Mouse (Mus musculus) MEL (cell line): ENCODE data around the gene Palmd. TPM values are rescaled to one million over a fixed set of nuclear protein-coding genes. Genes with fewer than 3 reads are reported as not detected.
A peak's percentile ranks its signal among the peaks of the same experiment; 100 is the strongest.

Source experiments
- DNase-seq: peaks from one replicate; pipeline ENCODE4 v3.0.0; 2011; ENCODE audit warnings: low read depth, low spot score
- H3K27ac ChIP-seq: 2 replicates; pipeline ENCODE4 v1.5.1; 2012; ENCODE audit warnings: low read depth, mild to moderate bottlenecking, control low read depth, low read length, moderate library complexity; ENCODE audit not compliant: control insufficient read depth
- H3K27me3 ChIP-seq, 2 experiments: fragments of 150-350 bp in 1 of 2; sonication (generic) in 1 of 2; 2 replicates each; pipeline ENCODE4 v1.6.1; 2012; ENCODE audit warnings: low read length in 2 of 2, mild to moderate bottlenecking in 2 of 2, improper control_type of control experiment in 1 of 2, moderate library complexity in 1 of 2; ENCODE audit not compliant: insufficient read depth in 2 of 2, control insufficient read depth in 1 of 2
- H3K36me3 ChIP-seq, 2 experiments: 2 replicates each; pipeline ENCODE4 v1.6.1; 2012 to 2014; ENCODE audit warnings: low read length in 2 of 2, improper control_type of control experiment in 1 of 2, inconsistent platforms in 1 of 2, mild to moderate bottlenecking in 1 of 2; ENCODE audit not compliant: insufficient read depth in 2 of 2, control insufficient read depth in 1 of 2
- H3K4me1 ChIP-seq, 2 experiments: fragments of 150-350 bp in 1 of 2; sonication (generic) in 1 of 2; 2 replicates each; pipeline ENCODE4 v1.6.1; 2012; ENCODE audit warnings: low read length in 2 of 2, improper control_type of control experiment in 1 of 2, mild to moderate bottlenecking in 1 of 2; ENCODE audit not compliant: insufficient read depth in 2 of 2, control insufficient read depth in 1 of 2
- H3K4me3 ChIP-seq, 2 experiments: fragments of 150-350 bp in 1 of 2; sonication (generic) in 1 of 2; 2 replicates each; pipeline ENCODE4 v1.5.1; 2012; ENCODE audit warnings: low read depth in 2 of 2, low read length in 2 of 2, mild to moderate bottlenecking in 2 of 2, moderate library complexity in 2 of 2, control low read depth in 1 of 2, improper control_type of control experiment in 1 of 2; ENCODE audit not compliant: control insufficient read depth in 1 of 2, insufficient read depth in 1 of 2
- H3K79me2 ChIP-seq: 2 replicates; pipeline ENCODE4 v1.6.1; 2012; ENCODE audit warnings: mild to moderate bottlenecking, low read length, moderate library complexity; ENCODE audit not compliant: control insufficient read depth, poor library complexity, insufficient read depth
- H3K9ac ChIP-seq: 2 replicates; pipeline ENCODE4 v1.6.1; 2012; ENCODE audit warnings: low read depth, mild to moderate bottlenecking, control low read depth, low read length, moderate library complexity; ENCODE audit not compliant: control insufficient read depth, poor library complexity, severe bottlenecking
- H3K9me3 ChIP-seq: fragments of 150-350 bp; sonication (generic); replicated peaks from 2 replicates; pipeline ENCODE4 v1.6.1; 2012; ENCODE audit warnings: mild to moderate bottlenecking, low read length, improper control_type of control experiment, moderate library complexity; ENCODE audit not compliant: insufficient read depth
- BHLHE40 ChIP-seq: IDR thresholded peaks from 2 replicates; pipeline ENCODE4 v1.6.1; 2012; ENCODE audit warnings: low read depth, mild to moderate bottlenecking, inconsistent platforms, low read length, improper control_type of control experiment, borderline replicate concordance
- CHD2 ChIP-seq: IDR thresholded peaks from 2 replicates; pipeline ENCODE4 v1.6.1; 2011; ENCODE audit warnings: low read length, improper control_type of control experiment
- ELF1 ChIP-seq: IDR thresholded peaks from 2 replicates; pipeline ENCODE4 v1.6.1; 2014; ENCODE audit warnings: low read depth, mild to moderate bottlenecking, inconsistent platforms, low read length, improper control_type of control experiment, moderate library complexity
- GABPA ChIP-seq: IDR thresholded peaks from 2 replicates; pipeline ENCODE4 v1.6.1; 2012; ENCODE audit warnings: low read depth, mild to moderate bottlenecking, inconsistent platforms, low read length, improper control_type of control experiment, moderate library complexity
- GATA1 ChIP-seq: IDR thresholded peaks from 2 replicates; pipeline ENCODE4 v1.6.1; 2011; ENCODE audit warnings: low read depth, low read length, improper control_type of control experiment
- JUND ChIP-seq: IDR thresholded peaks from 2 replicates; pipeline ENCODE4 v1.6.1; 2011; ENCODE audit warnings: low read depth, mild to moderate bottlenecking, improper control_type of control experiment, low read length
- KAT2A ChIP-seq: conservative IDR thresholded peaks from 2 replicates; pipeline ENCODE4 v1.6.1; 2012; ENCODE audit warnings: low read depth, low read length, improper control_type of control experiment, inconsistent platforms
- MEF2A ChIP-seq: IDR thresholded peaks from 2 replicates; pipeline ENCODE4 v1.6.1; 2014; ENCODE audit warnings: low read depth, mild to moderate bottlenecking, inconsistent platforms, low read length, improper control_type of control experiment; ENCODE audit not compliant: poor library complexity, insufficient replicate concordance, severe bottlenecking; ENCODE audit errors: extremely low read depth
- MXI1 ChIP-seq: IDR thresholded peaks from 2 replicates; pipeline ENCODE4 v1.6.1; 2011; ENCODE audit warnings: mild to moderate bottlenecking, low read depth, low read length, improper control_type of control experiment
- MYB ChIP-seq: IDR thresholded peaks from 2 replicates; pipeline ENCODE4 v1.6.1; 2011; ENCODE audit warnings: mild to moderate bottlenecking, low read depth, low read length, improper control_type of control experiment
- NRF1 ChIP-seq: IDR thresholded peaks from 2 replicates; pipeline ENCODE4 v1.6.1; 2014; ENCODE audit warnings: low read depth, mild to moderate bottlenecking, inconsistent platforms, low read length, improper control_type of control experiment, moderate library complexity; ENCODE audit not compliant: poor library complexity, insufficient read depth, severe bottlenecking
- TBP ChIP-seq: IDR thresholded peaks from 2 replicates; pipeline ENCODE4 v1.8.0; 2011; ENCODE audit warnings: low read depth, low read length, improper control_type of control experiment
- UBTF ChIP-seq: IDR thresholded peaks from 2 replicates; pipeline ENCODE4 v1.6.1; 2012; ENCODE audit warnings: low read depth, mild to moderate bottlenecking, inconsistent platforms, low read length, improper control_type of control experiment, moderate library complexity, borderline replicate concordance; ENCODE audit not compliant: insufficient read depth
- USF1 ChIP-seq: IDR thresholded peaks from 2 replicates; pipeline ENCODE4 v1.6.1; 2014; ENCODE audit warnings: low read depth, mild to moderate bottlenecking, inconsistent platforms, low read length, improper control_type of control experiment, moderate library complexity
- ZKSCAN1 ChIP-seq: IDR thresholded peaks from 2 replicates; pipeline ENCODE4 v1.6.1; 2012; ENCODE audit warnings: low read depth, mild to moderate bottlenecking, inconsistent platforms, low read length, improper control_type of control experiment, moderate library complexity
- ZMIZ1 ChIP-seq: IDR thresholded peaks from 2 replicates; pipeline ENCODE4 v1.6.1; 2012; ENCODE audit warnings: low read depth, mild to moderate bottlenecking, inconsistent platforms, low read length, improper control_type of control experiment, moderate library complexity
- polyA plus RNA-seq, 2 experiments: library from polyadenylated mRNA; stranded (reverse) in 1 of 2; unstranded in 1 of 2; fragments of >175 nt in 1 of 2; fragments of >200 nt in 1 of 2; gene quantifications; 2 replicates each; pipeline versions ENCODE4 v1.2.1 to v1.2.4; 2012; ENCODE audit warnings: low replicate concordance in 2 of 2, low read depth in 1 of 2; ENCODE audit not compliant: insufficient read length in 2 of 2, insufficient read depth in 1 of 2, missing spikeins in 1 of 2
- total RNA-seq: library from RNA; depleted of rRNA; stranded (reverse); fragments of 300-350 nt; gene quantifications from 2 replicates; pipeline ENCODE4 v1.2.3, GENCODE M21; 2012

The Palmd gene
- total and polyA plus RNA-seq, 3 experiments: 0.08 TPM; not detected in 2

GRCm38 (mm10) chr3:116914931-116915330 is 53.9 kb downstream of the Palmd start:
- Histone ChIP-seq H3K79me2 (no peaks in the 10 kb centered on the region), H3K27me3 (no peaks in the 10 kb centered on the region; a peak in 1 of 4 replicates), H3K27ac (no peak overlapping the region), H3K36me3 (no peaks in the 10 kb centered on the region), H3K4me3 (no peak overlapping the region), H3K4me1 (no peaks in the 10 kb centered on the region), H3K9me3 (no peaks in the 10 kb centered on the region), H3K9ac (no peak overlapping the region)
- no peak for DNase-seq
- no peak for TF ChIP-seq BHLHE40
- TF ChIP-seq ZKSCAN1: no peak
- TF ChIP-seq JUND: no peak
- no peak for TF ChIP-seq UBTF

GRCm38 (mm10) chr3:116914374-116914773 is 54.4 kb downstream of the Palmd start:
- DNase-seq: no peak
- Histone ChIP-seq H3K9me3 (no peaks in the 10 kb centered on the region), H3K27me3 (no peaks in the 10 kb centered on the region; a peak in 1 of 4 replicates), H3K27ac (no peak overlapping the region), H3K4me1 (no peaks in the 10 kb centered on the region), H3K79me2 (no peaks in the 10 kb centered on the region), H3K4me3 (no peak overlapping the region), H3K36me3 (no peaks in the 10 kb centered on the region), H3K9ac (no peak overlapping the region)
- TF ChIP-seq MEF2A (no peak), GATA1 (no peak), USF1 (0 out of 2 replicates have a peak, but pooled peaks have one; percentile 23)
- TF ChIP-seq, all 39 proteins: peak for 1

- peaks cover 0 to 25% of the 10 kb centered on the region in 2 experiments; a peak in 2 of 4 replicates for H3K36me3 ChIP-seq
- H3K79me2 ChIP-seq: no peaks in the 10 kb centered on the region
- H3K9me3 ChIP-seq: no peaks in the 10 kb centered on the region
- no peak overlapping the region for H3K9ac ChIP-seq
- no peak overlapping the region for H3K27ac ChIP-seq
- TF ChIP-seq MXI1 (no peak), ZKSCAN1 (no peak), BHLHE40 (no peak), UBTF (no peak), JUND (no peak), ZMIZ1 (no peak), USF1 (no peak), KAT2A (no peak), TBP (no peak), ELF1 (no peak), CHD2 (no peak), NRF1 (no peak), GABPA (no peak), MYB (no peak)
- H3K4me1 ChIP-seq: no peaks in the 10 kb centered on the region
- H3K27me3 ChIP-seq: no peaks in the 10 kb centered on the region
- no peak for DNase-seq
- no peak overlapping the region for H3K4me3 ChIP-seq
Observed at GRCm38 (mm10) chr3:116906596-116906995, 62.2 kb downstream of the Palmd start.
